Mouse (Mus musculus) C2C12 (cell line): ENCODE results near the gene Kif20b. TPM values are rescaled to one million over a fixed set of nuclear protein-coding genes. Genes with fewer than 3 reads are reported as not detected.

Source experiments
- H3K27me3 ChIP-seq: one replicate; pipeline ENCODE4 v1.6.1; 2011; ENCODE audit not compliant: control insufficient read depth, insufficient read depth, insufficient read length
- H3K36me3 ChIP-seq: one replicate; pipeline ENCODE4 v1.6.1; 2011; ENCODE audit not compliant: control insufficient read depth, insufficient read depth
- H3K4me3 ChIP-seq: one replicate; pipeline ENCODE4 v1.5.1; 2011; ENCODE audit warnings: mild to moderate bottlenecking, control low read depth; ENCODE audit not compliant: poor library complexity, insufficient read depth, severe bottlenecking
- H3K79me2 ChIP-seq: one replicate; pipeline ENCODE4 v1.6.1; 2011; ENCODE audit not compliant: control insufficient read depth, insufficient read depth
- H3K79me3 ChIP-seq: one replicate; pipeline ENCODE4 v1.6.1; 2011; ENCODE audit warnings: low read depth, control low read depth
- H3ac ChIP-seq: one replicate; pipeline ENCODE3; 2011; ENCODE audit warnings: low read depth; ENCODE audit not compliant: control insufficient read depth, insufficient read length
- CEBPB ChIP-seq: IDR thresholded peaks from one replicate; pipeline ENCODE4 v1.6.1; 2011; ENCODE audit warnings: low read depth, mild to moderate bottlenecking, control low read depth, moderate library complexity
- CTCF ChIP-seq: IDR thresholded peaks from one replicate; pipeline ENCODE4 v1.5.1; 2011; ENCODE audit not compliant: control insufficient read depth, insufficient read depth, insufficient read length
- FOSL1 ChIP-seq: IDR thresholded peaks from one replicate; pipeline ENCODE4 v1.8.0; 2011; ENCODE audit warnings: mild to moderate bottlenecking, low read length; ENCODE audit not compliant: poor library complexity, insufficient read depth, severe bottlenecking
- MAX ChIP-seq: IDR thresholded peaks from one replicate; pipeline ENCODE4 v1.6.1; 2011; ENCODE audit warnings: mild to moderate bottlenecking, control low read depth
- MYOD1 ChIP-seq: IDR thresholded peaks from one replicate; pipeline ENCODE4 v1.6.1; 2011; ENCODE audit warnings: low read depth; ENCODE audit not compliant: control insufficient read depth, insufficient read length
- MYOG ChIP-seq: IDR thresholded peaks from one replicate; pipeline ENCODE4 v1.6.1; 2011; ENCODE audit not compliant: control insufficient read depth, insufficient read length; ENCODE audit errors: extremely low read depth
- USF1 ChIP-seq: IDR thresholded peaks from one replicate; pipeline ENCODE4 v1.6.1; 2011; ENCODE audit warnings: low read depth, mild to moderate bottlenecking, control low read depth, moderate library complexity
- polyA plus RNA-seq: library from polyadenylated mRNA; unstranded; fragments of >200 nt; fragmentation: generic; extraction: Trizol; gene quantifications from one replicate; pipeline ENCODE4 v1.2.1, GENCODE M21; 2012; ENCODE audit warnings: missing spikeins

Kif20b gene
- polyA plus RNA-seq, 1 experiment = 7.6 TPM

GRCm38 (mm10) chr19:34895082-34895481 is 27.1 kb upstream of the Kif20b start:
- no peak for TF ChIP-seq CEBPB
- TF ChIP-seq FOSL1 = no peak
- no peak for TF ChIP-seq CTCF
- no peak for TF ChIP-seq MYOD1
- no peak for TF ChIP-seq MAX
- TF ChIP-seq MYOG = no peak
- no peak for TF ChIP-seq USF1
- Histone ChIP-seq H3K79me3 (no peaks in the 10 kb centered on the region), H3ac (no peak overlapping the region), H3K79me2 (no peaks in the 10 kb centered on the region), H3K36me3 (no peaks in the 10 kb centered on the region), H3K27me3 (no peaks in the 10 kb centered on the region), H3K4me3 (no peak overlapping the region)

- H3ac ChIP-seq = no peak overlapping the region
- no peaks in the 10 kb centered on the region for H3K27me3 ChIP-seq
- no peaks in the 10 kb centered on the region for H3K36me3 ChIP-seq
- H3K79me2 ChIP-seq = no peaks in the 10 kb centered on the region
- H3K79me3 ChIP-seq = no peaks in the 10 kb centered on the region
- H3K4me3 ChIP-seq = no peak overlapping the region
- no peak for TF ChIP-seq CTCF
Measured at GRCm38 (mm10) chr19:34897082-34897965, 24.8 kb upstream of the Kif20b start.

- TF ChIP-seq MYOG = no peak
- no peak for TF ChIP-seq MAX
- TF ChIP-seq FOSL1 = no peak
- TF ChIP-seq USF1 = no peak
- no peak for TF ChIP-seq MYOD1
- TF ChIP-seq CTCF = no peak
- no peak for TF ChIP-seq CEBPB
- Histone ChIP-seq H3K4me3 (no peak overlapping the region), H3K79me3 (no peaks in the 10 kb centered on the region), H3K79me2 (no peaks in the 10 kb centered on the region), H3K36me3 (no peaks in the 10 kb centered on the region), H3K27me3 (no peaks in the 10 kb centered on the region), H3ac (no peak overlapping the region)
Measured at GRCm38 (mm10) chr19:34898941-34899340, 23.2 kb upstream of the Kif20b start.

GRCm38 (mm10) chr19:34901266-34901665 is 20.9 kb upstream of the Kif20b start:
- Histone ChIP-seq H3K4me3 (no peak overlapping the region), H3ac (no peak overlapping the region)
- TF ChIP-seq CEBPB (no peak), USF1 (no peak), FOSL1 (no peak), MYOG (no peak), MYOD1 (no peak), CTCF (no peak), MAX (no peak)

GRCm38 (mm10) chr19:34901735-34902134 is 20.4 kb upstream of the Kif20b start:
- no peaks in the 10 kb centered on the region for H3K79me2 ChIP-seq
- H3K27me3 ChIP-seq = no peaks in the 10 kb centered on the region
- no peaks in the 10 kb centered on the region for H3K79me3 ChIP-seq
- no peaks in the 10 kb centered on the region for H3K36me3 ChIP-seq
- H3K4me3 ChIP-seq = no peak overlapping the region
- no peak for TF ChIP-seq MYOG
- no peak for TF ChIP-seq CTCF
- no peak for TF ChIP-seq MYOD1
- TF ChIP-seq USF1 = no peak
- no peak for TF ChIP-seq MAX
- no peak for TF ChIP-seq CEBPB
- no peak for TF ChIP-seq FOSL1
- H3ac ChIP-seq = no peak overlapping the region

More at GRCm38 (mm10) chr19:34901266-34901665, 20.9 kb upstream of the Kif20b start:
- no peaks in the 10 kb centered on the region for H3K27me3 ChIP-seq
- no peaks in the 10 kb centered on the region for H3K36me3 ChIP-seq
- H3K79me2 ChIP-seq = no peaks in the 10 kb centered on the region
- no peaks in the 10 kb centered on the region for H3K79me3 ChIP-seq
